Mouse (Mus musculus): ENCODE measurements around the gene Mrps23.

- TF ChIP-seq CTCF (IDR thresholded peaks at IDR 0.05; ENCODE audit: low read depth) (no peak), EP300 (optimal IDR thresholded peaks at IDR 0.05) (peak; percentile 70)
These were observed 43.9 kb upstream of the Mrps23 start for GRCm38 (mm10) chr11:88160316-88160715.

Measured in stomach, postnatal 0 days (tissue).